Mouse (Mus musculus): ENCODE data around the gene Ttc41.

Ttc41 gene

GRCm38 (mm10) chr10:86825871-86826522 is 120.4 kb downstream of the Ttc41 start:
- no peak for DNase-seq (ENCODE audit: low spot score in 2 of 2)
